Mouse (Mus musculus): ENCODE data around the gene Clrn3. TPM values are rescaled to one million over a fixed set of nuclear protein-coding genes. Genes with fewer than 3 reads are reported as not detected.

The Clrn3 gene
- total and polyA plus RNA-seq, 3 experiments, result not detected

DNA sequence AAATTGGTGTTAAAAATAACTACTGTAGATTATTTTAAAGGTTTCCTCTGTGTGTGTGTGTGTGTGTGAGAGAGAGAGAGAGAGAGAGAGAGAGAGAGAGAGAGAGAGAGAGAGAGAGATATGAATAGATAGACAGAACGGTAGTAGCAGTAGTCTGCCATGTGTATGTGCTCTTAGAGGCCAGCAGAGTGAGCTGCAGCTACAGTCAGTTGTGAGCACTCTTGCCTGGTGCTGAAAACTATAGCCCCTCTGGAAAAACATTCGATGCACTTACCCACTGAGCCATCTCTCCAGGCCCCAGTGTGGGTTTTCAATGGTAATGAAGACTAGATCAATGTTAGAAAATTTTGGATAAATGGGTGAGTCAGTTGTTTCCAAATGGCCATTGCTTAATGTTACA lies 29.1 kb downstream of the Clrn3 start:
- Histone ChIP-seq H3K4me1 (ENCODE audit: control insufficient read depth in 1 of 2, insufficient read depth in 2 of 2, low read length in 2 of 2) (no peaks in the 10 kb centered on the region), H3K36me3 (ENCODE audit: control insufficient read depth in 1 of 2, insufficient read depth in 2 of 2, low read length in 2 of 2) (no peaks in the 10 kb centered on the region), H3K27ac (ENCODE audit: control insufficient read depth, low read depth, low read length) (no peak overlapping the region), H3K9me3 (replicated peaks; ENCODE audit: insufficient read depth, low read length) (no peaks in the 10 kb centered on the region), H3K79me2 (ENCODE audit: control insufficient read depth, insufficient read depth, low read length, poor library complexity) (no peaks in the 10 kb centered on the region), H3K9ac (ENCODE audit: control insufficient read depth, low read depth, low read length, poor library complexity, severe bottlenecking) (no peak overlapping the region), H3K4me3 (ENCODE audit: control insufficient read depth in 1 of 2, insufficient read depth in 1 of 2, low read depth in 2 of 2, low read length in 2 of 2) (no peak overlapping the region), H3K27me3 (ENCODE audit: control insufficient read depth in 1 of 2, insufficient read depth in 2 of 2, low read length in 2 of 2) (no peaks in the 10 kb centered on the region; a peak in 2 of 4 replicates)
- peak; percentile 77 for TF ChIP-seq SMC3 (IDR thresholded peaks at IDR 0.05; ENCODE audit: low read depth, low read length)
- TF ChIP-seq EP300 (IDR thresholded peaks at IDR 0.05; ENCODE audit: low read depth in 1 of 2, low read length in 2 of 2), result no peak
- TF ChIP-seq NRF1 (IDR thresholded peaks at IDR 0.05; ENCODE audit: insufficient read depth, low read depth, low read length, poor library complexity, severe bottlenecking), result no peak
- peak in 2 of 3 experiments; percentile 44 to 59; a peak in 4 of 6 replicates for TF ChIP-seq CTCF (IDR thresholded peaks at IDR 0.05 in 2 of 3, conservative IDR thresholded peaks at IDR 0.05 in 1 of 3; ENCODE audit: control insufficient read depth in 1 of 3, insufficient read depth in 1 of 3, low read depth in 2 of 3, low read length in 3 of 3, poor library complexity in 1 of 3, severe bottlenecking in 1 of 3)
- peak; percentile 53 for TF ChIP-seq ZC3H11A (IDR thresholded peaks at IDR 0.05; ENCODE audit: low read depth, low read length)
- TF ChIP-seq RAD21 (IDR thresholded peaks at IDR 0.05; ENCODE audit: low read depth, low read length), result peak; percentile 56
- peak; percentile 80 for TF ChIP-seq JUND (IDR thresholded peaks at IDR 0.05; ENCODE audit: low read depth, low read length)
- DNase-seq (ENCODE audit: low read depth, low spot score), result peak; percentile 28

DNA sequence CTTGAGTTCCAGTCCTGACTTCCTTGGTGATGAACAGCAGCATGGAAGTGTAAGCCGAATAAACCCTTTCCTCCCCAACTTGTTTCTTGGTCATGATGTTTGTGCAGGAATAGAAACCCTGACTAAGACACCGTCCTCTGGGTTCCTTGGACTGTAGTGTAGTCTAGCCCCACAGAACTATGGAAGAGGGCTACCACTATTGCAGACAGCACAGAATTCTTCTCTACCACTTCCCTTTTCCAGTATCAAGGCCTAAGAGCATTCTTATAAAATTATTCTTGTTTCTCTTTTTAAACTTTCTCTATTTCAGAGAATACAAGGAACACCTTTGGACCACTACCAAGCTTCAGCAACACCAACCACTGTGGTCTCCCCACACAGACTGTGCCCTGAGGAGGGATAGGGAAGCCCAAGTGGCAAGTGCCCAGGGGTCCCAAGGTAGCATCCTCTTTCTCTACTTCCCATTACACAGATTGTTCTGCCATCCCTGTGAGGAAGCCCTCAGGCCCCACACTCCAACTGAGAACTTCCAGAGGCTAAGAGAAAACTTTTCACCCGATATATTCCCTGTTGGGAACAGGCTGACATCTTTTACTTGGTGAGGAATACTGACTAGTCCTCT lies 29.8 kb downstream of the Clrn3 start:
- no peaks in the 10 kb centered on the region for H3K9me3 ChIP-seq (replicated peaks; ENCODE audit: insufficient read depth, low read length)
- no peaks in the 10 kb centered on the region for H3K36me3 ChIP-seq (ENCODE audit: control insufficient read depth in 1 of 2, insufficient read depth in 2 of 2, low read length in 2 of 2)
- H3K27me3 ChIP-seq (ENCODE audit: control insufficient read depth in 1 of 2, insufficient read depth in 2 of 2, low read length in 2 of 2), result no peaks in the 10 kb centered on the region; a peak in 2 of 4 replicates
- H3K4me1 ChIP-seq (ENCODE audit: control insufficient read depth in 1 of 2, insufficient read depth in 2 of 2, low read length in 2 of 2), result no peaks in the 10 kb centered on the region
- no peak overlapping the region for H3K27ac ChIP-seq (ENCODE audit: control insufficient read depth, low read depth, low read length)
- no peaks in the 10 kb centered on the region for H3K79me2 ChIP-seq (ENCODE audit: control insufficient read depth, insufficient read depth, low read length, poor library complexity)
- DNase-seq (ENCODE audit: low read depth, low spot score), result no peak
- H3K4me3 ChIP-seq (ENCODE audit: control insufficient read depth in 1 of 2, insufficient read depth in 1 of 2, low read depth in 2 of 2, low read length in 2 of 2), result no peak overlapping the region
- TF ChIP-seq RCOR1 (IDR thresholded peaks at IDR 0.05; ENCODE audit: low read depth, low read length) (no peak), NRF1 (IDR thresholded peaks at IDR 0.05; ENCODE audit: insufficient read depth, low read depth, low read length, poor library complexity, severe bottlenecking) (no peak)
- no peak overlapping the region for H3K9ac ChIP-seq (ENCODE audit: control insufficient read depth, low read depth, low read length, poor library complexity, severe bottlenecking)

DNA sequence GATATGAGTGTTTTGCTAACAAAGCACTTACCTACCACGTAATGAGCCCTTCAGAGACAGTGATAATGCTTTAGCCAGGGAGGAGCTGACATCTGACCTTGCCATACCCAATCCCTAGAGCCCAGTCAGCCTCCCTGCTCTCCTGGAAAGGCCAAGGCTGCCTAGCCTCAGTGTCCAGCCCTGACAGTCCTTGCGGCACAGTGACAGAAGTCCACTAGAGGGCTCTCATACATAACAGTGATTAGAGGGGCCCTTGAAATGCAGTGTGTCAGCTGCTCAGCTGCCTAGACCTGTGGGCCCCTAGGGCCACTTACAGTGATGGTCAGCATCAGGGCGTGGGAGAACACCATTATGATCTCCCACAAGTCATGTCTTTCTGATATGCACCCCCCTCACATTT lies 33.2 kb downstream of the Clrn3 start:
- DNase-seq (ENCODE audit: low read depth, low spot score), result peak; percentile 30
- no peaks in the 10 kb centered on the region; a peak in 1 of 4 replicates for H3K27me3 ChIP-seq (ENCODE audit: control insufficient read depth in 1 of 2, insufficient read depth in 2 of 2, low read length in 2 of 2)
- no peaks in the 10 kb centered on the region for H3K79me2 ChIP-seq (ENCODE audit: control insufficient read depth, insufficient read depth, low read length, poor library complexity)
- peak; percentile 76 for TF ChIP-seq SMC3 (IDR thresholded peaks at IDR 0.05; ENCODE audit: low read depth, low read length)
- peak; percentile 71 for TF ChIP-seq RAD21 (IDR thresholded peaks at IDR 0.05; ENCODE audit: low read depth, low read length)
- TF ChIP-seq E2F4 (IDR thresholded peaks at IDR 0.05; ENCODE audit: borderline replicate concordance, low read depth, low read length), result no peak
- no peak for TF ChIP-seq CHD1 (IDR thresholded peaks at IDR 0.05; ENCODE audit: low read depth, low read length)
- no peak for TF ChIP-seq ZNF384 (IDR thresholded peaks at IDR 0.05; ENCODE audit: low read depth, low read length)
- peak; percentile 33 to 73 (median 54); a peak in 5 of 6 replicates for TF ChIP-seq CTCF (IDR thresholded peaks at IDR 0.05 in 2 of 3, conservative IDR thresholded peaks at IDR 0.05 in 1 of 3; ENCODE audit: control insufficient read depth in 1 of 3, insufficient read depth in 1 of 3, low read depth in 2 of 3, low read length in 3 of 3, poor library complexity in 1 of 3, severe bottlenecking in 1 of 3)
- peak; percentile 63 for TF ChIP-seq ZC3H11A (IDR thresholded peaks at IDR 0.05; ENCODE audit: low read depth, low read length)
- no peak for TF ChIP-seq ELF1 (IDR thresholded peaks at IDR 0.05; ENCODE audit: low read depth, low read length)
- TF ChIP-seq HCFC1 (IDR thresholded peaks at IDR 0.05; ENCODE audit: low read depth, low read length), result no peak
- H3K4me1 ChIP-seq (ENCODE audit: control insufficient read depth in 1 of 2, insufficient read depth in 2 of 2, low read length in 2 of 2), result no peaks in the 10 kb centered on the region
- no peak overlapping the region for H3K9ac ChIP-seq (ENCODE audit: control insufficient read depth, low read depth, low read length, poor library complexity, severe bottlenecking)
- H3K27ac ChIP-seq (ENCODE audit: control insufficient read depth, low read depth, low read length), result no peak overlapping the region
- no peaks in the 10 kb centered on the region for H3K36me3 ChIP-seq (ENCODE audit: control insufficient read depth in 1 of 2, insufficient read depth in 2 of 2, low read length in 2 of 2)
- H3K4me3 ChIP-seq (ENCODE audit: control insufficient read depth in 1 of 2, insufficient read depth in 1 of 2, low read depth in 2 of 2, low read length in 2 of 2), result no peak overlapping the region
- no peaks in the 10 kb centered on the region for H3K9me3 ChIP-seq (replicated peaks; ENCODE audit: insufficient read depth, low read length)

Data from MEL (cell line).